Mouse (Mus musculus): ENCODE data around the gene Rgs12.

GRCm38 (mm10) chr5:34908726-34909633 is 40.3 kb upstream of the Rgs12 start:
- TF ChIP-seq CTCF (IDR thresholded peaks at IDR 0.05; ENCODE audit: extremely low read depth, insufficient read length, insufficient replicate concordance, low read depth, low read length) (no peak), POLR2A (IDR thresholded peaks at IDR 0.05; ENCODE audit: low read depth, low read length) (no peak)
